Mouse (Mus musculus) embryonic facial prominence, embryonic 13.5 days (tissue): ENCODE data around the gene Susd3. TPM values are rescaled to one million over a fixed set of nuclear protein-coding genes. Genes with fewer than 3 reads are reported as not detected.

ENCODE experiments used
- ATAC-seq: fragments of 200-750 bp; cut with Nextera tagmentation; 2 replicates; pipeline ENCODE4 v1.8.0; 2017; ENCODE audit warnings: low read depth; ENCODE audit not compliant: insufficient number of reproducible peaks, insufficient read depth, low FRiP score, low TSS enrichment
- H3K27ac ChIP-seq: fragments of 300-500 bp; sonication (generic); 2 replicates; pipeline ENCODE4 v1.5.1; 2015; ENCODE audit warnings: moderate library complexity, mild to moderate bottlenecking, inconsistent platforms
- H3K27me3 ChIP-seq: fragments of 300-500 bp; sonication (generic); 2 replicates; pipeline ENCODE4 v1.6.1; 2015; ENCODE audit warnings: mild to moderate bottlenecking, inconsistent platforms
- H3K36me3 ChIP-seq: fragments of 300-500 bp; sonication (generic); 2 replicates; pipeline ENCODE4 v1.6.1; 2015; ENCODE audit warnings: mild to moderate bottlenecking, inconsistent platforms
- H3K4me1 ChIP-seq: fragments of 300-500 bp; sonication (generic); 2 replicates; pipeline ENCODE4 v1.6.1; 2015; ENCODE audit warnings: inconsistent platforms
- H3K4me2 ChIP-seq: fragments of 300-500 bp; sonication (generic); 2 replicates; pipeline ENCODE4 v1.6.1; 2015; ENCODE audit warnings: moderate library complexity, mild to moderate bottlenecking, inconsistent platforms
- H3K4me3 ChIP-seq: fragments of 300-500 bp; sonication (generic); 2 replicates; pipeline ENCODE4 v1.5.1; 2015; ENCODE audit warnings: mild to moderate bottlenecking, inconsistent platforms
- H3K9ac ChIP-seq: fragments of 300-500 bp; sonication (generic); 2 replicates; pipeline ENCODE4 v1.6.1; 2015; ENCODE audit warnings: mild to moderate bottlenecking, inconsistent platforms
- H3K9me3 ChIP-seq: fragments of 300-500 bp; sonication (generic); 2 replicates; pipeline ENCODE4 v1.6.1; 2016; ENCODE audit warnings: inconsistent platforms
- WGBS: fragments of 180-500 bp; shearing (Covaris S2); methylation state at CpG from one replicate; pipeline ENCODE4 v1.1.7; 2015; ENCODE audit warnings: mixed read lengths; 5-methylcytosine and 5-hydroxymethylcytosine counted together
- polyA plus RNA-seq: library from polyadenylated mRNA; unstranded; fragments of >200 nt; fragmentation: Nextera tagmentation; extraction: Ambion mirVana; gene quantifications from 2 replicates; pipeline ENCODE4 v1.2.1, GENCODE M21; 2015

The Susd3 gene
- polyA plus RNA-seq, 1 experiment from 2014 or later, result 2.8 TPM

GRCm38 (mm10) chr13:49191673-49192035 lies 56.9 kb downstream of the Susd3 start:
- peaks cover 23% of the 10 kb centered on the region for H3K36me3 ChIP-seq
- no peak overlapping the region for H3K4me3 ChIP-seq
- H3K9ac ChIP-seq, result peak overlapping the region; percentile 44; the same call in 1 of the 2 replicates
- ATAC-seq, result no peak
- H3K27ac ChIP-seq, result no peak overlapping the region
- H3K4me1 ChIP-seq, result peaks cover 38% of the 10 kb centered on the region
- WGBS, result 64% methylated on average over 5 of the region's 5 CpGs
- H3K27me3 ChIP-seq, result no peaks in the 10 kb centered on the region
- H3K9me3 ChIP-seq, result no peaks in the 10 kb centered on the region
- no peak overlapping the region for H3K4me2 ChIP-seq

DNA sequence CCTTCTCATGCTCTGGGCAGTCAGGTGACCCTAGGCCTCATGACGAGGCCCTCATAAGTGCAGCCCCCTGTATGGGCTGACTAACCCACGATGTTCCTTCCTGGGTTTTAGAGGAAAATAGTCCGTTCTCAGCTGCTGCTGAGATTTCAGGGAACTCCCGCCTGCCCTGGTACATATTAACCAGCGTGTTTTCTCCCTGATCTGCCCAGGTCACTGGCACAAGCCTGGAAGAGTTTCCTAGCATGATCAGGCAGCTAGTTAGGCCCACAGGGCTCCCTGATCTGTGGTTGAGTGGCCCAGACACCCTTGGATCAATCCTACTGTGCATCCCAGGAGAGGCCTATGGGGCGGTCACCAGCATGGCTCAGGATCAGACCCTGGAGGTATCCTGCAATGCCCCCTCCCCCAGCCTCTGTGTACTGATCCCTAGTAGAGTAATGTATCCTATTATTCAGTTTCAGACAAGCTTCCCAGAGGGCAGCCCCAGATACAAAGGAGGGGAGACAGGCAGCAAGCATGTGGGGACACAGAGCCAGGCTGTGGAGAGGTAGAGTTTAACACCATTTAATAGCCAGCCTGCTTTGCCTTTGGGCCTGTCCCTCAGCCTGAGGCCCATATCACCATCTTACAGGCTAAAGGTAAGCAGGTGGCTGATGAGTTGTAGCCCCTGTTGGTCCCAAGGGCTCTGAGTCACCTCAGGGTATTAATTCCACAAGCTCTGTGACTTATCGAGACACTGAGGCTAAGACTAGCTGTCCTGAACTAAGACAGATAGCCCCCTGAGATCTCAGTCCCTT lies 57.4 kb downstream of the Susd3 start:
- Histone ChIP-seq H3K27me3 (no peaks in the 10 kb centered on the region), H3K4me1 (peaks cover 40% of the 10 kb centered on the region), H3K9ac (peak overlapping the region; percentile 44), H3K27ac (no peak overlapping the region), H3K9me3 (no peaks in the 10 kb centered on the region), H3K4me3 (no peak overlapping the region), H3K36me3 (peaks cover 19% of the 10 kb centered on the region), H3K4me2 (no peak overlapping the region)
- WGBS, result 69% methylated on average over 7 of the region's 7 CpGs
- ATAC-seq, result no peak

DNA sequence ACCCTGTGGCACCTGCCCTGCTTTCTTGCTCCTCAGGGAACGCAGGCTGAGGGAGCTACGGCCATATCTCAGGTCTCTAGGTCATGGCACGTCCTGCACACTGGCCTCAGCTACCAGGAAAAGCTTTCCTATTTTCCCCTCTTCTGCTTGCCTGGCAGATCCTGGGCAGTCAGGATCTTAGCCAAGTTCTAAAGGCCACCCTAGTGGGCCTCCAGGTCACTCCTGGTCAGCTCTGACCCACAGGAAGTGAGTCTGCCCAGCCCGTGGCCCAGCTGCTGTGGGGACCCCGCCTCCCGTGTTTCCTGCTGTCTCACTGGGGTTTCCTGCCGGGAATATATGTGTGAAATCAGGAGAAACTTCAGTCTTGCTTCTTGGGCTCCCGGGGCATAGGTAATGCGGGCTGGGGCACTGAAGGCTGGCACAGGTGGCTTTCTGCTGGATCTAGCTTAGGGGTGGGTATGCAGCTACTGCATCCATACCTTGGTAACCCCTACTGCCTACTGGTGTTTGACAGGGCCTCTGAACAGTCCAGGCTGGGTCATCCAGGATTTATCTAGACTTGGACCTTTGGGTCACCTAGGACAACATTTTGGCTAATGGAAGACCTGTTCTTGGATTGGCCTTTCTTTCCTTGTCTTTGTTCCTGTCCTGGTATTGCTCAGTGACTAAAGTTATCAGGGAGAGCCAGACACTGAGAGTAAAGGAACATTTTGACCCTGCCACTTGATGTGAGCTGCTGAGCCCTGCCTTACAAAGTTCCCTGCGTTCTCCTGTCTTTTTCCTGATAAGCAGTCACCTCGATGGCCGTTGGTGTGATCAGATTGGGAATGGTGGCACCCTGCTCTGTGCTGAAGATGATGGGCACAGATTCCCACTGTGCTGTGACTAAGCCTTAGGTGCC lies 58.3 kb downstream of the Susd3 start:
- no peak overlapping the region for H3K27ac ChIP-seq
- no peaks in the 10 kb centered on the region for H3K9me3 ChIP-seq
- no peak overlapping the region for H3K4me3 ChIP-seq
- peaks cover 40% of the 10 kb centered on the region for H3K4me1 ChIP-seq
- no peaks in the 10 kb centered on the region for H3K27me3 ChIP-seq
- peaks cover 11% of the 10 kb centered on the region for H3K36me3 ChIP-seq
- 73% methylated on average over 12 of the region's 12 CpGs for WGBS
- H3K9ac ChIP-seq, result peak overlapping the region; percentile 44
- ATAC-seq, result no peak
- H3K4me2 ChIP-seq, result no peak overlapping the region

DNA sequence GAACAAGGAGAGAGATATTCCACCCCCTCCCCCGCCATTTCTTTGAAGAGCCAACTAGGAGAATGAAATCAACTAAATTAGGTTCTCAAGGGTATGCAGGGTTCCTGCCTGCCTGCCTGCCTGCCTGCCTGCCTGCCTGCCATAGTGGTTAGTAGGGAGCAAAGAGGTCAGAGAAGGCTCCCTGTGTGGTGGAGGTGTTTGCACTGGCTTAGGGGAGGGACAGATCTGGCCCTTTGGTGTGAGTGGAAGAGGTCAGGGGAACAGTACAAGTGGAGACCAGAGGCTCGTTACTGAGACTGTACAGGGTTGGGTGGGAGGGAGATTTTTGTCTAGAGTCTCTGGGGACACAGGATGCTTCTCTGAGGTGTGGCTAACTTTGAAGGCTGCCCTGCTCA lies 59.5 kb downstream of the Susd3 start:
- Histone ChIP-seq H3K4me3 (no peak overlapping the region), H3K4me2 (peak overlapping the region; percentile 99), H3K4me1 (peaks cover 40% of the 10 kb centered on the region), H3K27ac (no peak overlapping the region), H3K27me3 (no peaks in the 10 kb centered on the region), H3K9me3 (no peaks in the 10 kb centered on the region), H3K9ac (no peak overlapping the region), H3K36me3 (no peaks in the 10 kb centered on the region; the same call in 1 of the 2 replicates)
- ATAC-seq, result no peak
- WGBS, result 32% methylated on average over 2 of the region's 2 CpGs

GRCm38 (mm10) chr13:49188219-49188965 lies 60.1 kb downstream of the Susd3 start:
- no peak for ATAC-seq
- no peaks in the 10 kb centered on the region for H3K27me3 ChIP-seq
- H3K4me3 ChIP-seq, result peak overlapping the region; percentile 70
- peaks cover 42% of the 10 kb centered on the region for H3K4me1 ChIP-seq
- peak overlapping the region; percentile 76 for H3K9ac ChIP-seq
- WGBS, result 15% methylated on average over 15 of the region's 15 CpGs
- H3K9me3 ChIP-seq, result no peaks in the 10 kb centered on the region
- H3K4me2 ChIP-seq, result peak overlapping the region; percentile 99
- H3K27ac ChIP-seq, result no peak overlapping the region; the same call in 1 of the 2 replicates
- no peaks in the 10 kb centered on the region for H3K36me3 ChIP-seq

- Histone ChIP-seq H3K27ac (peak within 1 kb of the TSS; percentile 60), H3K4me1 (peaks cover 47% of the 10 kb centered on the region), H3K4me3 (peak within 1 kb of the TSS; percentile 70), H3K9ac (peak within 1 kb of the TSS; percentile 76), H3K36me3 (no peaks in the 10 kb centered on the region), H3K27me3 (no peaks in the 10 kb centered on the region), H3K4me2 (peak within 1 kb of the TSS; percentile 99), H3K9me3 (no peaks in the 10 kb centered on the region)
- ATAC-seq, result peak; percentile 91
- under 1% methylated on average over 69 of the region's 87 CpGs for WGBS
Measured at GRCm38 (mm10) chr13:49187288-49188218, 61.0 kb downstream of the Susd3 start, which contains the start of gene Ninj1. Ninj1 (plus strand) TSS chr13:49187485.

- Histone ChIP-seq H3K36me3 (no peaks in the 10 kb centered on the region), H3K4me1 (peaks cover 41% of the 10 kb centered on the region), H3K4me3 (peak overlapping the region; percentile 70), H3K27me3 (no peaks in the 10 kb centered on the region), H3K9ac (peak overlapping the region; percentile 76), H3K27ac (peak overlapping the region; percentile 60), H3K4me2 (peak overlapping the region; percentile 99), H3K9me3 (no peaks in the 10 kb centered on the region)
- WGBS, result 20% methylated on average over 11 of the region's 11 CpGs
- 0 out of 2 replicates have a peak, but pooled peaks have one; percentile 2 for ATAC-seq
Measured at GRCm38 (mm10) chr13:49186798-49187287, 61.7 kb downstream of the Susd3 start.

DNA sequence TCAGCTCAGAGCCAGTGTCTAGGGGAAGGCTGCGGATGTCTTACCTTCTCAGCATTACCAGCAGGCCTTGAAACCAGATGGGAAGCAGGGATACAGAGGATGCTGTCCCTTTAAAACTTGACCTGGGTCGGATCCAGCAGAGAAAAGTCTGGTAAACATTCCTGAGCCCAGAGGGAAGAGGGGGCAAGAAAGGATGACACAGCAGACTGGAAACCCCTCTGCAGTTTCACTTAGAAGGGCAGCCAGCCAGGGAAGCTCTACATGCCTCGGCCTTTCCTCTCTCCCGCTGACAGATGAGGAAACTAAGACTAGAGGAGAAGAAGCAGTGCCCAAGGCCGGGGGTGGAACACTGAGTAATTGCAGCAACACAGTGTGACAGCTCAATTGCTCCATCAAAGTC lies 64.9 kb downstream of the Susd3 start:
- WGBS, result 40% methylated on average over 5 of the region's 5 CpGs
- no peak for ATAC-seq
- Histone ChIP-seq H3K27me3 (no peaks in the 10 kb centered on the region), H3K4me1 (peaks cover 32% of the 10 kb centered on the region), H3K36me3 (no peaks in the 10 kb centered on the region), H3K27ac (peak overlapping the region; percentile 0; the same call in 1 of the 2 replicates), H3K9ac (no peak overlapping the region), H3K4me3 (no peak overlapping the region), H3K9me3 (no peaks in the 10 kb centered on the region), H3K4me2 (no peak overlapping the region)

DNA sequence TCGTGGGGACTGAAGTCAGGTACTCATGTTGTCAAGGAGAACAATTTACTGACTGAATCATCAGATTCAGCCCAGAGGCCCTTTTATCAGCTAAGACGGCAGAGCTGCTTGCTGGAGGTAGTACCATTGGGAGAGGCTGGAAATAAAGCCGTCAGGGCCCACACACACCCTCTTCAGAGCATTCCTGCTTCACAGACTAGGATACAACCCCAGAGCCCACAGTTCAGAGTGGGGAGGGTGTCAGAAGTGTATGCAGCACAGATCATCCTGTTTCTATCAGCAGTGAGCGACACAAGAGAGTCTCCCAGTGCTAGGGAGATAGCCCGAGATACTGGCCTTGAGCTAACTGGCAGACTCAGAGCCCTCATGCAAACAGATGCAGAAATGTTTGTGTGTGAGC lies 65.3 kb downstream of the Susd3 start:
- no peak for ATAC-seq
- no peaks in the 10 kb centered on the region for H3K36me3 ChIP-seq
- peaks cover 32% of the 10 kb centered on the region for H3K4me1 ChIP-seq
- no peak overlapping the region for H3K9ac ChIP-seq
- H3K27me3 ChIP-seq, result no peaks in the 10 kb centered on the region
- no peak overlapping the region for H3K4me3 ChIP-seq
- WGBS, result 54% methylated on average over 5 of the region's 5 CpGs
- no peak overlapping the region; the same call in 1 of the 2 replicates for H3K27ac ChIP-seq
- no peaks in the 10 kb centered on the region for H3K9me3 ChIP-seq
- no peak overlapping the region for H3K4me2 ChIP-seq

DNA sequence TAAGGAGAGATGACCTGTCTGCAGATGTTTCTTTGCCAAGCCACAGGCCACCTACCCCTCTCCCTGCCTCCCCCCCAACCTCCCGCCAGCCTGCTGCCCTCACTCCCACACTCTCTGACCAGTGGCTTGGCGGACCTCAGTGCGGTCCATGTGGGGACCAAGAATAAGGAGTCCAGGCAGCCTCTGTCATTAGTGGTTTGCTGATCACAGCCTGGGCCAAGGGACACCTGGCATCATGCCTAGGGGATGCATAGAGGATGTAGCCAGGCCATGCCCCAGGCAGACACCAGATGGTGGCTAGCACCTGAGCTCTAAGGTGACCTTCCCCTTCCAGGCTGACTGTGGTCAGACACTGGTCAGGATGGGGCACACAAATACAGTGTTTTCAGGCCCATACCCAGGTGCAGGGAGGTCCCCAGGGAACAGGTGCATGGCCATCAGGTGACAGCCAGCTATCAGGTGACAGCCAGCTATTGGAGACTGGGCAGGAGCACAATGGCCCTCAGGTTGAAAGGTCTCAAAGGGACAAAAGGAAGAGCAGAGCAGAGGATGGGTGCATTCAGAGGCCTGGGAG lies 67.0 kb downstream of the Susd3 start:
- Histone ChIP-seq H3K36me3 (no peaks in the 10 kb centered on the region), H3K27me3 (no peaks in the 10 kb centered on the region), H3K9me3 (no peaks in the 10 kb centered on the region), H3K4me1 (peaks cover 21% of the 10 kb centered on the region), H3K9ac (no peak overlapping the region), H3K4me2 (no peak overlapping the region), H3K4me3 (no peak overlapping the region), H3K27ac (no peak overlapping the region)
- 83% methylated on average over 3 of the region's 3 CpGs for WGBS
- no peak for ATAC-seq
